Mouse (Mus musculus) olfactory bulb, adult 2 months (tissue): ENCODE data around the gene Tpx2.

Experiments
- CTCF ChIP-seq: fragments of 200-500 bp; IDR thresholded peaks from 2 replicates; pipeline ENCODE4 v1.5.1; 2012; ENCODE audit warnings: low read depth, mild to moderate bottlenecking, low read length, moderate library complexity; ENCODE audit not compliant: insufficient read depth
- POLR2A ChIP-seq: fragments of 200-500 bp; IDR thresholded peaks from 2 replicates; pipeline ENCODE4 v1.6.1; 2012; ENCODE audit warnings: mild to moderate bottlenecking, low read depth, low read length, moderate library complexity; ENCODE audit not compliant: insufficient read depth

GRCm38 (mm10) chr2:152802303-152802702, 45.5 kb upstream of the Tpx2 start:
- TF ChIP-seq CTCF = no peak
- no peak for TF ChIP-seq POLR2A
